Mouse (Mus musculus) brown adipose tissue, adult 24 weeks (tissue): ENCODE results near the gene Wdr34. TPM values are rescaled to one million over a fixed set of nuclear protein-coding genes. Genes with fewer than 3 reads are reported as not detected.
"Not testable (repeated sequence)": the region's sequence is repeated elsewhere in the genome, so short reads cannot be mapped to it uniquely, and the experiment has no call there.

ENCODE experiments used
- H3K27ac ChIP-seq: fragments of 200-500 bp; replicated peaks from 2 replicates; pipeline ENCODE4 v1.5.1; 2012; ENCODE audit warnings: low read depth, mild to moderate bottlenecking, low read length
- H3K4me1 ChIP-seq: fragments of 200-500 bp; 2 replicates; pipeline ENCODE4 v1.6.1; 2012; ENCODE audit warnings: low read length, mixed read lengths; ENCODE audit not compliant: control insufficient read depth, insufficient read depth, insufficient read length
- H3K4me3 ChIP-seq: fragments of 200-500 bp; 2 replicates; pipeline ENCODE4 v1.5.1; 2012; ENCODE audit warnings: low read depth, mild to moderate bottlenecking, low read length, moderate library complexity; ENCODE audit not compliant: insufficient read depth
- polyA plus RNA-seq: library from polyadenylated mRNA; stranded (reverse); fragments of >200 nt; gene quantifications from 2 replicates; pipeline ENCODE4 v1.2.4, GENCODE M21; 2012; ENCODE audit not compliant: missing spikeins, insufficient read depth, insufficient read length

The Wdr34 gene
- polyA plus RNA-seq, 1 experiment, result 6.2 TPM

- Histone ChIP-seq H3K4me1 (no peaks in the 10 kb centered on the region), H3K27ac (no peak within 1 kb of the TSS), H3K4me3 (no peak within 1 kb of the TSS)
Measured at GRCm38 (mm10) chr2:30057223-30057904, 8.7 kb upstream of the Wdr34 start, which contains the start of gene Set. TSS of gene Set (plus strand) at chr2:30057378.

GRCm38 (mm10) chr2:30056736-30057135, 8.1 kb upstream of the Wdr34 start:
- Histone ChIP-seq H3K4me3 (no peak overlapping the region), H3K27ac (no peak overlapping the region), H3K4me1 (no peaks in the 10 kb centered on the region)

GRCm38 (mm10) chr2:30055310-30055709, 6.6 kb upstream of the Wdr34 start:
- H3K27ac ChIP-seq, H3K4me1 ChIP-seq, H3K4me3 ChIP-seq: not testable (repeated sequence)

- H3K4me1 ChIP-seq, result no peaks in the 10 kb centered on the region
- no peak overlapping the region for H3K4me3 ChIP-seq
- no peak overlapping the region for H3K27ac ChIP-seq
Measured at GRCm38 (mm10) chr2:30051992-30052761, 3.5 kb upstream of the Wdr34 start.

- Histone ChIP-seq H3K4me1 (no peaks in the 10 kb centered on the region), H3K27ac (no peak overlapping the region), H3K4me3 (no peak overlapping the region)
Measured at GRCm38 (mm10) chr2:30049831-30050230, 1.1 kb upstream of the Wdr34 start.

GRCm38 (mm10) chr2:30048101-30048501, 580 bp downstream of the Wdr34 start:
- Histone ChIP-seq H3K4me1 (no peaks in the 10 kb centered on the region), H3K4me3 (peak overlapping the region; percentile 71), H3K27ac (no peak overlapping the region)

- no peak overlapping the region for H3K27ac ChIP-seq
- no peak overlapping the region for H3K4me3 ChIP-seq
- no peaks in the 10 kb centered on the region for H3K4me1 ChIP-seq
Measured at GRCm38 (mm10) chr2:30047127-30047526, 1.6 kb downstream of the Wdr34 start.

- Histone ChIP-seq H3K4me3 (no peak overlapping the region), H3K4me1 (peaks cover 4% of the 10 kb centered on the region; the same call in 1 of the 2 replicates), H3K27ac (no peak overlapping the region)
Measured at GRCm38 (mm10) chr2:30044550-30044949, 4.1 kb downstream of the Wdr34 start.

- no peak overlapping the region for H3K27ac ChIP-seq
- peaks cover 4% of the 10 kb centered on the region; the same call in 1 of the 2 replicates for H3K4me1 ChIP-seq
- H3K4me3 ChIP-seq, result no peak overlapping the region
Measured at GRCm38 (mm10) chr2:30042445-30042844, 6.2 kb downstream of the Wdr34 start.

- Histone ChIP-seq H3K27ac (peak overlapping the region; percentile 38), H3K4me3 (no peak overlapping the region), H3K4me1 (peaks cover 4% of the 10 kb centered on the region; the same call in 1 of the 2 replicates)
Measured at GRCm38 (mm10) chr2:30039687-30040086, 9.0 kb downstream of the Wdr34 start.

- peaks cover 4% of the 10 kb centered on the region; the same call in 1 of the 2 replicates for H3K4me1 ChIP-seq
- no peak overlapping the region for H3K27ac ChIP-seq
- H3K4me3 ChIP-seq, result no peak overlapping the region
Measured at GRCm38 (mm10) chr2:30038370-30038769, 10.3 kb downstream of the Wdr34 start.

- H3K4me3 ChIP-seq, result no peak overlapping the region
- H3K4me1 ChIP-seq, result peaks cover 4% of the 10 kb centered on the region; the same call in 1 of the 2 replicates
- no peak overlapping the region for H3K27ac ChIP-seq
Measured at GRCm38 (mm10) chr2:30037762-30038161, 10.9 kb downstream of the Wdr34 start.

GRCm38 (mm10) chr2:30032957-30033356, 15.7 kb downstream of the Wdr34 start:
- Histone ChIP-seq H3K27ac (no peak overlapping the region), H3K4me1 (no peaks in the 10 kb centered on the region; the same call in 1 of the 2 replicates)

GRCm38 (mm10) chr2:30032244-30032846, 16.3 kb downstream of the Wdr34 start:
- Histone ChIP-seq H3K4me3 (no peak overlapping the region), H3K4me1 (no peaks in the 10 kb centered on the region; the same call in 1 of the 2 replicates), H3K27ac (no peak overlapping the region)

More at GRCm38 (mm10) chr2:30032957-30033356, 15.7 kb downstream of the Wdr34 start:
- no peak overlapping the region for H3K4me3 ChIP-seq

- H3K4me1 ChIP-seq, result no peaks in the 10 kb centered on the region
- no peak overlapping the region for H3K4me3 ChIP-seq
- no peak overlapping the region for H3K27ac ChIP-seq
Measured at GRCm38 (mm10) chr2:30026997-30027396, 21.7 kb downstream of the Wdr34 start.
